Mouse (Mus musculus) retina, embryonic 14.5 days (tissue): ENCODE measurements around the gene Olfr774.
"Not testable (repeated sequence)": the region's sequence is repeated elsewhere in the genome, so short reads cannot be mapped to it uniquely, and the experiment has no call there.

Experiments used
- DNase-seq: peaks from one replicate; pipeline ENCODE4 v3.0.0-alpha.2; 2015; ENCODE audit warnings: low spot score

The Olfr774 gene

DNA sequence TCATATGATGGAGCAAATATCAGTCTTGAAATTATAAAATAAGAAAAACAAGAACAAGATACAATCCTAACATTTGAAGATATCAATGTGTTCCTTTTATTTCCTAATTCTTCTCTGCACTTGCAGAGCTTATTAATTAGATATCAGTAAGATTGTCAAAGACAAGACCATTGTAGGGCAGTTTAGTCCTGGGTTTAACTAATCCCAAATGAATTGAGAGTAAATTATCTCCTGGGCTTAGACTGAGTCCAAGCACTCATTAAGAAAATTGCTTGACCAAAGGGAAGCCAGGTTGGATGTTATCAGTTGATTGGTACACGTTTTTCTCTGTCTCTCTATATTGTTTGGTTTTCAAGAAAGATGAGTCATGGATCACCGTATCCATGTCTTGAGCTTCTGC lies at the start of gene Olfr774:
Gene Olfr774, plus strand, starts transcription at position 301 of the 400 bp plus-strand sequence.
- DNase-seq, result no peak

DNA sequence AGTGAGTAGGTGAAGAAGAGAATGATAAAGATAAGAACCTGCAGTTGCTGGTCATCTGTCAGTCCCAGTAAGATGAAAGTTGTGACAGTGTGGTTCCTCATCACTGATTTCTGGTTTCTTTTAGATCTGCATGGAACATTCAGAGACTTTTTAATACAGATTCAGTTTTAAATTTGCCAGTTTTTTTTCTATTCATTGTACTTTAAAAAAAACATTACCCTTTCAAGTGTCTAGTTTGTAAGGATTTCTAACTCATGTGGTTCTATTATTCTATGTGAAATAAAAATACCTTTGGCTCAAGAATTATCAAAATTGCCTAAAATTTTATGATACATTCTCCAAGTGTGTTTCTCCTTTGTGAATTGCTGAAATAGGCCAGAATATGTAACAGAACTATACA lies 48.7 kb upstream of the Olfr774 start, which contains the start of gene Olfr773:
Gene Olfr773, minus strand, starts transcription at position 101 of the 400 bp plus-strand sequence.
- not testable (repeated sequence) for DNase-seq

DNA sequence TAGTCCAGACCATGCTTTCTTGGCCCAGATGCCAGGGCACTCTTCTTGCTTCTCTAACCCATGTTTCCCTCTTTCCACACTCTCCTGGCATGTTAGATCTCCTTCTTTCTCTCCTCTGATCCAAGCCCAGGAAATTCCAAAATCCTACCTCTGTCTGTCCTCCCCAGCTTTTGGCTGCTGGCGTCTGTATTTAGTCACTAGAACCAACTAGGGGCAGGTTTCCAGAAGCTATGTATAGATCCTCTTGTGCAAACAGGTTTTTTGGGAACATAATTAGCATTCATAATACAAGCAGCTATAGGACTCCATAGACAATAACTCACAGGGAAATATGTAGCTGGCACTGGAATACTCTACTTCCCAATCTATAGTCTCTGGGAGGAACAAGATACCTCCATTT lies 5.3 kb upstream of the Olfr774 start:
- DNase-seq, result no peak

DNA sequence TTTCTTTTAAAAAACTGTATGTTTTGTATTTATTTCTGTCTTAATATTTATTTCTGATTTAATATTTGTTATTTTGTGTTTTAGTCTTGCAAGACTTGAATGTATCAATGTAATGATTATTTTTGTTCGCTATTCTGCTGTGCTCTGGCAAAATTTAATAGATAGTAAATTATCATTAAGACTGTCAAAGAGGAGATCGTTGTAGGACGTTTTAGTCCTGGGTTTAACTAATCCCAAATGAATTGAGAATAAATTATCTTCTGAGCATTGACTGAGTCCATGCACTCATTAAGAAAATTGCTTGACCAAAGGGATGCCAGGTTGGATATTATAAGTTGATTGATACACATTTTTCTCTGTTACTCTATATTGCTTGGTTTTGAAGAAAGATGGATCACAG lies 12.1 kb downstream of the Olfr774 start, which contains the start of gene Olfr775:
Gene Olfr775, plus strand, starts transcription at position 301 of the 400 bp plus-strand sequence.
- no peak for DNase-seq

DNA sequence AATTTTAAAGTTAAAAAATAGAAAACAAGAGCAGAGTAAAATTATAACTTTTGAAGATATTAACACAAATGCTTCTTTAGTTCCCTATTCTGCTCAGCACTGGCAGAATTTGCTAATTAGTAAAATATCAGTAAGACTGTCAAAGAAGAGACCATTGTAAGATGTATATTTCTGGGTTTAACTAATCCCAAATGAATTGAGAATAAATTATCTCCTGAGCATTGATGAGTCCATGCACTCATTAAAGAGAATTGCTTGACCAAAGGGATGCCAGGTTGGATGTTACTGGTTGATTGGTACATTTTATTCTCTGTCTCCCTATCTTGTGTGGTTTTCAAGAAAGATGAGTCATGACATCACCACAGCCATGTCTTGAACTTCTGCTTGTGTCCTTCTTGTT lies 22.8 kb downstream of the Olfr774 start, which contains the start of gene Olfr776:
Gene Olfr776, plus strand, starts transcription at position 301 of the 400 bp plus-strand sequence.
- DNase-seq, result no peak

DNA sequence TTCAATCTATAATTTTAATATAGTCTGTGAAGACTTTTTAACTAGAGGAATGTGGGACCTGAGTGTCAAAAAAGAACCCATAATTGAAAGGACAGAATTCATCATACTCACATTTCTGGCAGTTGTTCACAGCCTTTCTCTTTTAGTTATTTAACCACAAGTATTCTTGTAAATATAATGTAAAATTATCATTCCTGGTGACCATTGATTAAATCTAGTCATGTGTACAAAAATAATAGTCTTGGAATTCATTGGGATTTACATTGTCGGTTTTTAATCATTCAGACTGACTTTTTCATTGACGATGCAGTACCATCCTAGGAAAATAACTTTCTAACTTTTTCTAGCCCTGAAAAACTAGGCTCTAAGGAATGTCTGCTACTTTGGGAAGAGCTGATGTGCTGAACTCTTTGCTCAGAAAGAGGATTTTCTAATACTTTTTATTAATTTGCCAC lies 35.1 kb downstream of the Olfr774 start, which contains the start of gene Olfr777:
Gene Olfr777, minus strand, starts transcription at position 405 of the 455 bp plus-strand sequence.
- no peak for DNase-seq
